In the genomic region with DNA sequence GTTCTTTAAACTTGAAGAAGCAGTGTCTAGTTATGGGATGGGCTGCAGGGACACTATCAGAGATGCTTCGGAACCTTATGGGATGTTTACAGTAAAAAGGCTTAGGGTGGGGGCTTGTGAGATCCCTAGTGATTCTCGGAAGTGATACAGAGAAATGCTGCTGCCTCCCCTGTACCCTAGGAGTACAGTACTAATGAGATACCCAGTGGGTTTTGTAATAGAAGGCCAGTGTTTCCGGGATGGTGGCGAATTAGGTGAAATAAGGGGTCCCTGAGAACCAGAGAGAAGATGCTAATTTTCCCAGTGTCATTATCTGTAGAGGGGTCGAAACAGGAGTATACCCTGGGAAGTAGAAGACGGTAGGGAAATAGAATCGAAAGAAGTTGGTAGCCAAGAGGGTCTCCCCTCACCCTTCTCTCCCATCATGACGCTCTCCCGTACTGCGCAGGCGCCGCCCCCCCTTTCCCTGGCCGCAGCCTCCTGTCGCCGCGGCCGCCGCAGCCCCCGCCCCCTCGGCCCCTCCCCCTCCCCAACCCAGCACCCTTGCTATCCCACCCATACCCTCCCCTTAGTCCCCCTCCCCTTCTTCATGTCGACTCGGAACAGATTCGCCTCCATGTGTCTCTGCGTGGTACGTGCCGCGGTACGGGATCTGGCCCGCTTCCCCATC, we compare ENCODE assay signal across 8 mouse cellular contexts. TPM values are rescaled to one million over a fixed set of nuclear protein-coding genes. Genes with fewer than 3 reads are reported as not detected.
DNase-seq lines count a peak whose midpoint lies in the region; ATAC-seq and TF ChIP-seq lines count a peak whose summit lies in the region.

No protein-coding gene starts in this region.

- peak; percentile 46 for DNase-seq in cerebellum, adult 11-12 months
- no peak for DNase-seq in cerebellum, adult 8-10 months
- peak; percentile 79 for DNase-seq in right cerebral cortex, postnatal 4 days
- DNase-seq in right cerebral cortex, adult 2 months (ENCODE audit: low spot score in 2 of 2) = no peak
- no peak for DNase-seq in left cerebral cortex, adult 8-10 months (ENCODE audit: low spot score in 2 of 2)
- no peak for DNase-seq in ovary, adult 18-20 months (ENCODE audit: low spot score)

- H3K36me3 ChIP-seq in intestine, postnatal 0 days (ENCODE audit: control insufficient read depth, insufficient read depth) = no peaks in the 10 kb centered on the region
- H3K36me3 ChIP-seq in neural tube, embryonic 12.5 days = no peaks in the 10 kb centered on the region

- TF ChIP-seq CTCF in intestine, postnatal 0 days (IDR thresholded peaks at IDR 0.05; ENCODE audit: low read depth) = no peak

- H3K9ac ChIP-seq in intestine, postnatal 0 days (ENCODE audit: low read depth, low read length) = peak overlapping the region; percentile 7; the same call in 1 of the 2 replicates
- H3K9ac ChIP-seq in neural tube, embryonic 12.5 days = peak overlapping the region; percentile 54

- 11% methylated on average over 25 of the region's 29 CpGs for WGBS in intestine, postnatal 0 days
- 8% methylated on average over 19 of the region's 29 CpGs for WGBS in neural tube, embryonic 12.5 days

- H3K4me2 ChIP-seq in intestine, postnatal 0 days (replicated peaks; ENCODE audit: low read depth) = peak overlapping the region; percentile 50
- H3K4me2 ChIP-seq in neural tube, embryonic 12.5 days (replicated peaks) = peak overlapping the region; percentile 95

- no peak overlapping the region for H3K27ac ChIP-seq in intestine, postnatal 0 days (ENCODE audit: low read depth, low read length)
- no peak overlapping the region for H3K27ac ChIP-seq in neural tube, embryonic 12.5 days

- ATAC-seq in intestine, postnatal 0 days = no peak
- no peak for ATAC-seq in neural tube, embryonic 12.5 days (ENCODE audit: low FRiP score, low read depth)

- peaks cover 28% of the 10 kb centered on the region for H3K27me3 ChIP-seq in intestine, postnatal 0 days (replicated peaks; ENCODE audit: control insufficient read depth, insufficient read depth, low read length)
- H3K27me3 ChIP-seq in neural tube, embryonic 12.5 days (replicated peaks) = no peaks in the 10 kb centered on the region

- H3K4me1 ChIP-seq in intestine, postnatal 0 days (replicated peaks; ENCODE audit: control insufficient read depth, insufficient read depth, low read length) = 0 out of 2 replicates have a peak, but pooled peaks cover 2% of the 10 kb centered on the region
- peaks cover 76% of the 10 kb centered on the region for H3K4me1 ChIP-seq in neural tube, embryonic 12.5 days

- H3K9me3 ChIP-seq in intestine, postnatal 0 days (ENCODE audit: control insufficient read depth) = no peaks in the 10 kb centered on the region
- H3K9me3 ChIP-seq in neural tube, embryonic 12.5 days = no peaks in the 10 kb centered on the region

- peak overlapping the region; percentile 20; the same call in 1 of the 2 replicates for H3K4me3 ChIP-seq in intestine, postnatal 0 days (ENCODE audit: low read depth, low read length)
- peak overlapping the region; percentile 36 for H3K4me3 ChIP-seq in neural tube, embryonic 12.5 days

RNA-seq across cellular contexts. Expression of gene Dlg4, which starts 6.9 kb away (rescaled TPM):
- polyA plus RNA-seq in intestine, postnatal 0 days (2015; fragmentation: Nextera tagmentation; extraction: Ambion mirVana) = 1.4 and 1.8 TPM in 2 replicates
- 23.6 and 25.5 TPM in 2 replicates for polyA plus RNA-seq in neural tube, embryonic 12.5 days (2016; fragmentation: Nextera tagmentation; extraction: Ambion mirVana)
- 100 to 1,000 TPM; 721 to 849 (median 797) TPM for total RNA-seq in left cerebral cortex, adult 8-10 months (2022)

RNA-seq across cellular contexts. Expression of gene Acadvl, which starts 8.4 kb away (rescaled TPM):
- 203 and 215 TPM in 2 replicates for polyA plus RNA-seq in intestine, postnatal 0 days (2015; fragmentation: Nextera tagmentation; extraction: Ambion mirVana)
- polyA plus RNA-seq in neural tube, embryonic 12.5 days (2016; fragmentation: Nextera tagmentation; extraction: Ambion mirVana) = 59.1 and 63.7 TPM in 2 replicates
- total RNA-seq in left cerebral cortex, adult 8-10 months (2022) = 10 to 100 TPM; 57.9 to 68.3 (median 61.2) TPM

RNA-seq across cellular contexts. Expression of gene Dvl2, which starts 23.2 kb away (rescaled TPM):
- 9.1 TPM in 2 replicates for polyA plus RNA-seq in intestine, postnatal 0 days (2015; fragmentation: Nextera tagmentation; extraction: Ambion mirVana)
- polyA plus RNA-seq in neural tube, embryonic 12.5 days (2016; fragmentation: Nextera tagmentation; extraction: Ambion mirVana) = 39.0 and 40.7 TPM in 2 replicates
- total RNA-seq in left cerebral cortex, adult 8-10 months (2022) = 10 to 100 TPM; 28.0 to 36.9 (median 32.9) TPM

RNA-seq across cellular contexts. Expression of gene Phf23, which starts 28.0 kb away (rescaled TPM):
- polyA plus RNA-seq in intestine, postnatal 0 days (2015; fragmentation: Nextera tagmentation; extraction: Ambion mirVana) = 32.6 and 37.7 TPM in 2 replicates
- polyA plus RNA-seq in neural tube, embryonic 12.5 days (2016; fragmentation: Nextera tagmentation; extraction: Ambion mirVana) = 89.4 and 92.5 TPM in 2 replicates
- 10 to 100 TPM; 49.6 to 59.9 (median 51.8) TPM for total RNA-seq in left cerebral cortex, adult 8-10 months (2022)

RNA-seq across cellular contexts. Expression of gene Asgr1, which starts 30.3 kb away (rescaled TPM):
- polyA plus RNA-seq in intestine, postnatal 0 days (2015; fragmentation: Nextera tagmentation; extraction: Ambion mirVana) = not detected in 2 replicates
- 0.68 and 1.1 TPM in 2 replicates for polyA plus RNA-seq in neural tube, embryonic 12.5 days (2016; fragmentation: Nextera tagmentation; extraction: Ambion mirVana)
- 1 to 10 TPM in 2 of 4 experiments, under 1 TPM in 2; 0.77 to 2.4 (median 1.5) TPM for total RNA-seq in left cerebral cortex, adult 8-10 months (2022)

Comparison
In these comparisons a context has a peak if more than half of its experiments do, and no peak if none do; other contexts are left out.
1. DNase-seq: peak in cerebellum, adult 11-12 months (single experiment) and right cerebral cortex, postnatal 4 days (single experiment); none in cerebellum, adult 8-10 months (single experiment), right cerebral cortex, adult 2 months (0 of 2), left cerebral cortex, adult 8-10 months (0 of 2) and ovary, adult 18-20 months (single experiment).